Mouse (Mus musculus): ENCODE measurements around the gene Tent5d.

Tent5d gene

GRCm38 (mm10) chrX:107792290-107792689 lies at the start of gene Tent5d:
Tent5d (plus strand) TSS chrX:107792590.
- no peak for DNase-seq

- no peak for DNase-seq
These were observed 24.5 kb upstream of the Tent5d start for GRCm38 (mm10) chrX:107767896-107768295.

- no peak for DNase-seq
These were observed 2.3 kb upstream of the Tent5d start for GRCm38 (mm10) chrX:107790136-107790535.

- no peak for DNase-seq
These were observed 1.5 kb upstream of the Tent5d start for GRCm38 (mm10) chrX:107790750-107791493.

GRCm38 (mm10) chrX:107795785-107796184 lies 3.4 kb downstream of the Tent5d start:
- DNase-seq: no peak

- no peak for DNase-seq
These were observed 4.5 kb downstream of the Tent5d start for GRCm38 (mm10) chrX:107796919-107797318.

GRCm38 (mm10) chrX:107812120-107812519 lies 19.7 kb downstream of the Tent5d start:
- no peak for DNase-seq

GRCm38 (mm10) chrX:107815502-107816217 lies 23.3 kb downstream of the Tent5d start:
- peak; percentile 40 to 50 for DNase-seq

GRCm38 (mm10) chrX:107816218-107816554 lies 23.8 kb downstream of the Tent5d start, which contains the start of gene 2610002M06Rik:
2610002M06Rik (minus strand) TSS chrX:107816334.
- peak; percentile 90 to 94 for DNase-seq

GRCm38 (mm10) chrX:107816726-107817125 lies 24.3 kb downstream of the Tent5d start:
- DNase-seq: no peak

GRCm38 (mm10) chrX:107858165-107858564 lies 65.8 kb downstream of the Tent5d start:
- DNase-seq: no peak
